Mouse (Mus musculus) bone marrow macrophage, adult 2 months (primary cell): ENCODE data around the gene Tmem39a.

Experiments used
- CTCF ChIP-seq: IDR thresholded peaks from 2 replicates; pipeline ENCODE4 v1.5.1; 2012; ENCODE audit warnings: low read depth, mild to moderate bottlenecking, low read length, moderate library complexity
- POLR2A ChIP-seq: IDR thresholded peaks from 2 replicates; pipeline ENCODE4 v1.6.1; 2012; ENCODE audit warnings: mild to moderate bottlenecking, low read depth, low read length, borderline replicate concordance

DNA sequence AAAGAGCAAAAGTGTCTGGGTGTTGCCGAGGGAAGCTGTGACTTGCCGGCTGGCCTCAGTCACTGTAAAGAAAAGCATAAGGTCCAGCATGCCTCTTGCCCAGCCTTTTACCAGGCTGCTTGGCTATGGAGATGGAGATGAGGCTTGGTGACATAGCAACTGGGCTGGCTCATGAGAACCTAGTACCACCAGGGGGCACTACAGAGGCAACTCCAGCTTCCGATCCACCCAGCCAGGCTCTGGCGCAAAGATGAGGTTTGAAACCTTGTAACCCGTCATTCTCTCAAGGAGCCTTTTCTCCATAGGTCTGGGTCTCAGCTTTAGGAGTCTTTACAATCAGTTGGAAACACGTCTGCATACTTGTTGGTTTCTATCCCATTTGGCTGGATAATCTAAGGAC lies 60.6 kb downstream of the Tmem39a start:
- TF ChIP-seq CTCF (peak; percentile 63), POLR2A (no peak)
